Mouse (Mus musculus): ENCODE measurements around the gene Rab43. TPM values are rescaled to one million over a fixed set of nuclear protein-coding genes. Genes with fewer than 3 reads are reported as not detected.

The Rab43 gene
- polyA plus RNA-seq, 1 experiment: 15.5 TPM

DNA sequence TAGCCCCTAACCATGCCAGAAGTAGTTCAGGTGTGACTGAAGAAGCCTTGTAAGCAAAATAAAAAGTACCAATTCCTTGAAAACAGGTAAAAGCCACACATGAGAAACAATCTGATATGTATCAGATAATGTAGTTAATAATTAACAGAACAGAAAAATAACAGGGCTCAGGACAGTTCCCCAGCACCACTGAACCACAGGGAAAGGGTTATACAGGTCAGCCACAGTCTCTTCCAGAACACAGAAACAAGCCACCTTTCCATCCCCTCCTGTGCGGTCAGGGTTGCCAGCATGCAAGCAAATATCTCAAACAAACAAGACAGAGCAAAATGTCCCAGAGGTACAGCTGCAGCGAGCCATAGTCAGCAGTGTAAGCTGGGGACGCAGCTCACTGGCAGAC lies 52.6 kb downstream of the Rab43 start:
- no peak for TF ChIP-seq CTCF (IDR thresholded peaks at IDR 0.05; ENCODE audit: borderline replicate concordance, insufficient read depth, low read length)
- no peak for TF ChIP-seq POLR2A (IDR thresholded peaks at IDR 0.05; ENCODE audit: low read depth, low read length)
- Histone ChIP-seq H3K27ac (ENCODE audit: insufficient read depth, low read length) (no peak overlapping the region), H3K4me1 (ENCODE audit: control insufficient read depth, insufficient read depth, low read length) (no peaks in the 10 kb centered on the region), H3K4me3 (ENCODE audit: insufficient read depth, low read length) (no peak overlapping the region)

DNA sequence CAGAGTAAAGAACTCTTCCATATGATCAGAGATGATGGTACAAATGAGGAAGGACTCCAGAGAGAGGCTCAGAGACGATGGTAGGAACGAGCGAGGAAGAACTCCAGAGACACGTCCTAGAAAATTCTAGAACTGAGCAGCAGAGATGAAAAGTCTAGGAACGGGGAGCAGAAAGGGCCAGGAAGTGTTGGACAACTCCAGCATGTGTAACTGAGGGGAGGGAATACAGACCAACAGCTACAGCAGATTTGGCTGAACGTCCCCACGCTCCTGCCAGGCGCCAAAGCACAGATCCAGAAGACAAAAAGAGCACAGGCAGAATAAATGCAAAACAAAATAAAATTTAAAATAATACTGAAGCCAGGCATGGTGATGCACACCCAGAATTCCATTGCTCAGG lies 55.1 kb downstream of the Rab43 start:
- no peak for TF ChIP-seq POLR2A (IDR thresholded peaks at IDR 0.05; ENCODE audit: low read depth, low read length)
- TF ChIP-seq CTCF (IDR thresholded peaks at IDR 0.05; ENCODE audit: borderline replicate concordance, insufficient read depth, low read length): no peak
- Histone ChIP-seq H3K4me3 (ENCODE audit: insufficient read depth, low read length) (no peak overlapping the region), H3K4me1 (ENCODE audit: control insufficient read depth, insufficient read depth, low read length) (no peaks in the 10 kb centered on the region), H3K27ac (ENCODE audit: insufficient read depth, low read length) (no peak overlapping the region)

DNA sequence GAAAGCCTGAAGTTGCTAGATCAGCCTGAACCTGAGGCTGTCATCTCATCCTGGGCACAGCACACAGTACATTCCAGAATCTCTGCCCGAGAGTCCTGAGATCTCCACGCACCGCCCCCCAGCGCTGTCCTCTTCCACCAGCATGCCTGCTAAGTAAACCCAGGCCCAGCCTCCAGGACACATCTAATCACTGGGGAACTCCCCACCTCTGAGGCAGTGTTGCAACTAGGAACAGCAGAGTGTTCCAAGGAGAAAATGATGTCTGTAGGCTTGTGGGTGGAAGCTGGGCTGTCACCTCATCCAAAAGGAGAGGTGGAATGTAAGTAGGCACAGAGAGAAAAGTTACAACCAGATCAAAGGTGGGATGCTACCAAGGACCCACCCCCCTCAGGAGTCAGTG lies 56.8 kb downstream of the Rab43 start:
- TF ChIP-seq CTCF (IDR thresholded peaks at IDR 0.05; ENCODE audit: borderline replicate concordance, insufficient read depth, low read length): no peak
- no peak for TF ChIP-seq POLR2A (IDR thresholded peaks at IDR 0.05; ENCODE audit: low read depth, low read length)
- no peak overlapping the region for H3K27ac ChIP-seq (ENCODE audit: insufficient read depth, low read length)
- H3K4me3 ChIP-seq (ENCODE audit: insufficient read depth, low read length): no peak overlapping the region
- no peaks in the 10 kb centered on the region for H3K4me1 ChIP-seq (ENCODE audit: control insufficient read depth, insufficient read depth, low read length)

DNA sequence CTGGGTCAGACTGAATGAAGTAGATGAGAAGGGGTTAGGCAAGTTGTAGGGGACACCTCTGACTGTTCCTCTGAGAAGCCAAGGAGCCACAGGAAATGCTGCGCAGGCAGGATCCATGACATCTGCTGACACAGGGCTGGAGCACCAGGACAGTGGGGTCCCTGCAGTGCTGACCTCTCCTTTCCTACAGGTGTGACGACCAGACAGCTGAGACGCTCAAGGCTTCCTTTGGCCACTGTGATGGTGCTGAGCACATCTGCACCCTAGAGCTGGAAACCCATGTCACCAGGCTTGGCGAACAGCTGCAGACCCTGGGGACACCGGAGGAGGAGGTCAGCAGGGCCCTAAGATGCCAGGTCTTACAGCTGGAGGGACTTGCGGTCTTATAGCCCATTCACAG lies 60.4 kb downstream of the Rab43 start:
- Histone ChIP-seq H3K4me1 (ENCODE audit: control insufficient read depth, insufficient read depth, low read length) (peaks cover 6% of the 10 kb centered on the region), H3K4me3 (ENCODE audit: insufficient read depth, low read length) (no peak overlapping the region), H3K27ac (ENCODE audit: insufficient read depth, low read length) (no peak overlapping the region)
- no peak for TF ChIP-seq POLR2A (IDR thresholded peaks at IDR 0.05; ENCODE audit: low read depth, low read length)

DNA sequence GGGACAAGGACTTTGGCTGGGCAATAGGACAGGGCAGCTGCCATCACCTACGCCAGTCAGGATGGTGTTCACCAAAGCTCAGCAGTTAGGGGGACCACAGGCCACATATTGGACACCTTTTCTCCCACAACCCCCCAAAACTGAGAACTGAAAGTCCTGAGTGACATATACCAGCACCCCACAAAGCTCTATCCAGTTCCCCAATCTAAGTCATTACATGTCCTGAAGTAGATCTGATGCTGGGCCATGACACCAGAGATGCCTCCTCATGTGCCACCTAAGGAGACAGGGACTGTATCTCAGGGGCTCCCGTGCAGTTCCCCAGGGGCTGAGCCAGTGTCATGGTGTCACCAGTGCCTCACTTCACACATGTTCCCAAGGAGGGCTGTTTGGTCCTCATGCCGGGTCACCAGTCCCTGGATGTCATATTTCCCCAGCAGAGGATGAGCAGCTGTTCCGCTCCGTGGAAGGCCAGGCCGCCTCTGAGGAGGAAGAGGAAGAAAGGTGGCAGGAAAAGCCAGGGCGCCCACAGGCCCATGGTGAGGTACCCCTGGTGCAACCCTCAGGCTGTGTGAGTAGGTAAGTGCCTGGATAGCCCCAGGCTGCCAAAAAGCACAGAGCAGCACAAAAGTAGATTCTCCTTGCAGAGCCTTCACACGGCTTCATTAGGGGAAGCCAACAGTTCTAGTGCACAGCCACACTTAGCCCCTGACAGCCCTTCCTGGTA lies 61.6 kb downstream of the Rab43 start:
- Histone ChIP-seq H3K4me1 (ENCODE audit: control insufficient read depth, insufficient read depth, low read length) (peaks cover 9% of the 10 kb centered on the region), H3K27ac (ENCODE audit: insufficient read depth, low read length) (no peak overlapping the region), H3K4me3 (ENCODE audit: insufficient read depth, low read length) (no peak overlapping the region)
- TF ChIP-seq CTCF (IDR thresholded peaks at IDR 0.05; ENCODE audit: borderline replicate concordance, insufficient read depth, low read length) (no peak), POLR2A (IDR thresholded peaks at IDR 0.05; ENCODE audit: low read depth, low read length) (no peak)

DNA sequence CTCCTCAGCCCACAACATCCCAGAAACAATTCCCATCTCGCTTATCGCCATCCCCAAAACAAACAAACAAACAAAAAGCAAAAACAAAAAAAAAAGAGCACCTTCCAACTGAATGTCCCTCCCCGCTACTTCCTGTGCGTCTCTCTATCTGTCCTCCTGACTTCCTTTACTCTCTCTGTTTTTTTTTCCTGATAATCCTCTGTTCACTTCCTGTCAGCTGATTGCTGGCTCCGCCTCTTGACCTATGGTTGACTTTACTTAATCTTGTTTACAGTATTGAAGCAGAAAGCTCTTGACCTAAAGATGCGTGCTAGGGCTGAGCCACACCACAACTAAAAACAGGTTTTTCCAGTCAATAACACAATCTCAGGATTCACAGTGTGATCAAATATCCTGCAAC lies 63.4 kb downstream of the Rab43 start:
- Histone ChIP-seq H3K27ac (ENCODE audit: insufficient read depth, low read length) (no peak overlapping the region), H3K4me3 (ENCODE audit: insufficient read depth, low read length) (no peak overlapping the region), H3K4me1 (ENCODE audit: control insufficient read depth, insufficient read depth, low read length) (peaks cover 10% of the 10 kb centered on the region)
- TF ChIP-seq CTCF (IDR thresholded peaks at IDR 0.05; ENCODE audit: borderline replicate concordance, insufficient read depth, low read length) (no peak), POLR2A (IDR thresholded peaks at IDR 0.05; ENCODE audit: low read depth, low read length) (no peak)

DNA sequence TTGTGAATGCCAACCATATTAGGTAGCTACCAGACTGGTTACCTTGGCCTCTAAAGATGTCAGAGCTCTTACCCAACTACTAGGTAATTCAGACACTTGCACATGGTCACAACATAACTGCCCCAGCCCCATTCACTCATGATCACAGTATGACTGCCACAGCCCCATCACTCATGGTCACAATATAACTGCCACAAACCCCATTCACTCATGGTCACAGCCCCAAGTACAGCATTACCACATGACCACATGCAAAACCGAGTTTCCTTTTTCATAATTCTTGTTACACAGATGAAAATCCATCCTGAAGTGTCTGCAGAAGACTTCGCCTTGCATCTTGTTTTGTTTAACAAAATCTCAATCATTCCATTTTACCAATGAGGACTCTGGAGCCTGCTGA lies 63.9 kb downstream of the Rab43 start:
- no peak for TF ChIP-seq CTCF (IDR thresholded peaks at IDR 0.05; ENCODE audit: borderline replicate concordance, insufficient read depth, low read length)
- no peak for TF ChIP-seq POLR2A (IDR thresholded peaks at IDR 0.05; ENCODE audit: low read depth, low read length)
- peaks cover 10% of the 10 kb centered on the region for H3K4me1 ChIP-seq (ENCODE audit: control insufficient read depth, insufficient read depth, low read length)
- no peak overlapping the region for H3K27ac ChIP-seq (ENCODE audit: insufficient read depth, low read length)
- H3K4me3 ChIP-seq (ENCODE audit: insufficient read depth, low read length): no peak overlapping the region

DNA sequence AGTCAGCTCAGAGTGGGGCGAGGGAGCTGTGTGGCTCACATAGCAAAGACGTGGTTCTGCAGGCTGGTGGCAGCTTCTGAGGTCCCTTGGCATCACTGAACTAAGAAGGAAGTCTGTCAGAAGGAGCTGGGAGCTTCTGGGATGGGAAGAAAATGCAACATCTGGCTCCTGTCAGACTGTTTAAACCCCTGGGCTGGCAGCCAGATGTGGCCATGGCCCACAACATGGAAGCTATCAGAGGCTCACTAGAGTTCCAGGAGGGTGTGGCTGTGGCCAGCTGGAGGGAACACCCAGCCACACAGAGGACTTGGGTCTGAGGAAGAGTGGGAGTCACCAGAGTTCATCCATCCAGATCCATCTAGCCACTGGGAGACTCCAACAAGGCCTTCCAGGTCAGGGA lies 65.1 kb downstream of the Rab43 start:
- H3K27ac ChIP-seq (ENCODE audit: insufficient read depth, low read length): no peak overlapping the region
- no peak overlapping the region for H3K4me3 ChIP-seq (ENCODE audit: insufficient read depth, low read length)
- peaks cover 10% of the 10 kb centered on the region for H3K4me1 ChIP-seq (ENCODE audit: control insufficient read depth, insufficient read depth, low read length)
- TF ChIP-seq POLR2A (IDR thresholded peaks at IDR 0.05; ENCODE audit: low read depth, low read length) (no peak), CTCF (IDR thresholded peaks at IDR 0.05; ENCODE audit: borderline replicate concordance, insufficient read depth, low read length) (no peak)

DNA sequence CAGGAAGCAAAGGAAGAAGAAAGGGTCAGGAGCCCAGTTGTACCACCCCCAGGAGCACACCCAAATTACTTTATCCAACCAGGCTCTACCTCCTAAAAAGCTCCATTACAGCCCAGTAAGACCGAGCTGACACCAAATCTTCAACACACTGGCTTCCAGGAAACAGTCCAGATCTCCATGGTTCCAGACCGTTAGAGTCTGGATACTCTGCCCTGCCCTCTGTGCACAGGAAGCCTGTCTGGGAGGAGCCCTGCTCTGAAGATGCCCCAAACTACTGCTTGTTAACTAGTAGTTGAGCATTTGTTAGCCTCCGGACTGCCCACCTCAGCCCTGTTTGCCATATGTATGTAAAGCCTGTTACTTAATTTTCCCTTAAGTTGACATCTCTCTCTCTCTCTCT lies 65.9 kb downstream of the Rab43 start:
- no peak overlapping the region for H3K27ac ChIP-seq (ENCODE audit: insufficient read depth, low read length)
- TF ChIP-seq CTCF (IDR thresholded peaks at IDR 0.05; ENCODE audit: borderline replicate concordance, insufficient read depth, low read length): no peak
- no peak for TF ChIP-seq POLR2A (IDR thresholded peaks at IDR 0.05; ENCODE audit: low read depth, low read length)
- no peak overlapping the region for H3K4me3 ChIP-seq (ENCODE audit: insufficient read depth, low read length)
- peaks cover 10% of the 10 kb centered on the region for H3K4me1 ChIP-seq (ENCODE audit: control insufficient read depth, insufficient read depth, low read length)

DNA sequence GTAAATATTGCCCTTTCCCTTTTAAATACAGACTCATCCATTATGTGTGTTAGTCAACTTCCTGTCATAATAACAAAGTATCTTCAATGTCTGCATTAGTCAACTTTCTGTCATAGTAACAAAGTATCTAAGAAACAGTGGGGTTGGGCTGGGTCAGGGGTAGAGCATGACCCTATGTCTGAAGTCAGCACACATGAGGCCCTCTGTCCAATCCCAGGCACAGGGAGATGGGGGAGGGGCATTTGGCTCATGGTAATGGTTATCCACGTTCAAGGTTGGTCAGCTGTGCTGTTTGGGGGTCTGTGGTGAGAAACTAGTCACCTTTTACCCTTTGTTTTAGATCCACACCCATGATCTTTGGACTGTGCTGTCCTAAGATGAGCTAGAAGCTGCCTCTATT lies 66.7 kb downstream of the Rab43 start:
- Histone ChIP-seq H3K4me3 (ENCODE audit: insufficient read depth, low read length) (no peak overlapping the region), H3K4me1 (ENCODE audit: control insufficient read depth, insufficient read depth, low read length) (peaks cover 10% of the 10 kb centered on the region), H3K27ac (ENCODE audit: insufficient read depth, low read length) (no peak overlapping the region)
- TF ChIP-seq CTCF (IDR thresholded peaks at IDR 0.05; ENCODE audit: borderline replicate concordance, insufficient read depth, low read length): no peak
- no peak for TF ChIP-seq POLR2A (IDR thresholded peaks at IDR 0.05; ENCODE audit: low read depth, low read length)

DNA sequence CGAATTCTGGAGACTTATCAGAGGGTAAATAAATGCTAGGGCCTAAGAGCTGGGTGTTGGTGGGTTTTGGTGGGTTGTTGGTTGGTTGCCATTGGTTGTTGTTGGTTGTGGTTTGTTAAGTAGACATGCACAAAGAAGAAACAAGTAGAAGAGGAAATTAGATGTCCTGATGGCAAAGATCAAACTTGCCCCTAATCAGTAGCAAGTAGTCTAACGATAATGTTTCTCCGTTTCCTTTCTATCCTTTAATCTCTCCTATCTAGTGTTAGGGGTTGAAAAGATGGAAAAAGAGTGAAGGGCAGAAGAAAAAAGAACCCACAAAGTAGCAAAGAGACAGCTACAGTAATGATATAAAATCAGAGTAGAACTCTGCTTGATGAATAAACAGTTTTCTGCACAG lies 67.3 kb downstream of the Rab43 start:
- Histone ChIP-seq H3K4me1 (ENCODE audit: control insufficient read depth, insufficient read depth, low read length) (peaks cover 10% of the 10 kb centered on the region), H3K27ac (ENCODE audit: insufficient read depth, low read length) (no peak overlapping the region), H3K4me3 (ENCODE audit: insufficient read depth, low read length) (no peak overlapping the region)
- no peak for TF ChIP-seq CTCF (IDR thresholded peaks at IDR 0.05; ENCODE audit: borderline replicate concordance, insufficient read depth, low read length)
- TF ChIP-seq POLR2A (IDR thresholded peaks at IDR 0.05; ENCODE audit: low read depth, low read length): no peak

All from embryonic fibroblast, embryonic 13.5 days (primary cell).